Mouse (Mus musculus): Measurements from ENCODE around the gene D930007J09Rik. TPM values are rescaled to one million over a fixed set of nuclear protein-coding genes. Genes with fewer than 3 reads are reported as not detected.

The D930007J09Rik gene
- total and polyA plus RNA-seq, 2 experiments from 2014 or later: not detected

DNA sequence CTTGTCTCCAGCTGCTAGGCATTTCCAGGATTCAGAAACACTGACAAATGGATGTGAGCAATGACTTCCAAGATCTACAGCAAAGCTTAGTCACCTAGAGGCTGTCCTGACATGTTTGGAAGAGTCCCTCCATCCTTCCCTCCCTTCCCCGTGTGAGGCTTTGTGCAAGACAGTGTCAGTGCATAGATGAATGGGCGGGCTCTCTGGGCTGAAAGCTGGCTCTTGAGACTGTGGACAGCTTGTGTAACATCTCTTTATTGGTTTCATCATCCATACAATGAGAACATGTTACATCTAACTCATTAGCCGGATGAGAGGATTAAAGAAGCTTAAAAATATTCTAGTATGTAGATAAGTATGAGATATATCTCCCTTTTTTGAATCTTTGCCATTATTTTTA, 30.1 kb upstream of the D930007J09Rik start:
- no peak for TF ChIP-seq EP300 (IDR thresholded peaks at IDR 0.05; ENCODE audit: low read depth)
- no peak for TF ChIP-seq CTCF (IDR thresholded peaks at IDR 0.05; ENCODE audit: low read depth)
- no peak for DNase-seq (ENCODE audit: low spot score)
- H3K9ac ChIP-seq (replicated peaks; ENCODE audit: low read depth, low read length): no peak overlapping the region
- H3K4me2 ChIP-seq (ENCODE audit: low read depth, low read length): no peak overlapping the region
- no peaks in the 10 kb centered on the region for H3K9me3 ChIP-seq (replicated peaks; ENCODE audit: control insufficient read depth, low read length)
- no peaks in the 10 kb centered on the region for H3K27me3 ChIP-seq (ENCODE audit: control insufficient read depth, insufficient read depth, low read length)
- H3K4me1 ChIP-seq (ENCODE audit: control insufficient read depth, insufficient read depth): peaks cover 5% of the 10 kb centered on the region; the same call in 1 of the 2 replicates
- no peak overlapping the region for H3K27ac ChIP-seq (ENCODE audit: low read depth)
- H3K4me3 ChIP-seq (ENCODE audit: low read depth, low read length): no peak overlapping the region
- no peak for ATAC-seq (ENCODE audit: insufficient read depth, low read depth)
- H3K36me3 ChIP-seq (replicated peaks; ENCODE audit: control insufficient read depth, insufficient read depth, low read length): no peaks in the 10 kb centered on the region
- WGBS: 67% methylated on average over 3 of the region's 3 CpGs

DNA sequence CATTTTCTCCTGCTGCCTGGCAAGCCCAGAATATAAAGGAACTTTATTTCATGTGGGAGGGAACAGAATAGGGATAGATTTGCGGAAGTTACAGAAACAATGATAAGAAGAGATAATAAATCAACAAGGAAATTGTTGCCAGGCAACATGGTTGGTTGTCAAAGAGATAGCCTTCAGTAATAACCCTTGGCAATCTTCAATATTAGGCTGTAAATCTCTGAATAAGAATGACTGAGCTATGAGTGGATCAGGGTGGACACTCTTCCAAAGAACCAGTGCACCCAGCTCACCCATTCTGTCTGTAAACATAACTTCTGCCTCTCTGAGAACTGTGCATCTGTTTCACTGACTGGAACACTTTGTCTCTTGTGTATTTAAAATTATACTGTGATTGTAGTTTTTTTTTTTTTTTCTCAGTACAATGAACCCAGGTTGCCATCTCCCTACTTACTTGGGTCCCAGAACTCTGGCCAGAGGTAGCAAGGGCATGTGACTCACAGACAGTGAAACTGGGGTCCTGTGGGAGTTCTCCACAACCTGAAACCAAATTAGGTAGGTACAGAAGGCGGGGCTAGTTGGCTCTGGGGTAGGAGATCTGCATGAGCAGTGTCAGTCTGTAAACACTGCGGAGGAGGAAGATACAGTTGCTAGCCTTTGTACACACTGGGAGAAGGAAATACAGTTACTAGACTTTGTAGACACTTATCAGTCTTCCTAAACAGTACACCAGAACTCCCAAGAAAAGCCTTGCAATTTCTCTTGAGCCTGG, 29.0 kb upstream of the D930007J09Rik start:
- Histone ChIP-seq H3K27ac (ENCODE audit: low read depth) (no peak overlapping the region), H3K4me3 (ENCODE audit: low read depth, low read length) (no peak overlapping the region), H3K4me1 (ENCODE audit: control insufficient read depth, insufficient read depth) (peaks cover 5% of the 10 kb centered on the region; the same call in 1 of the 2 replicates), H3K36me3 (replicated peaks; ENCODE audit: control insufficient read depth, insufficient read depth, low read length) (no peaks in the 10 kb centered on the region), H3K4me2 (ENCODE audit: low read depth, low read length) (no peak overlapping the region), H3K9me3 (replicated peaks; ENCODE audit: control insufficient read depth, low read length) (no peaks in the 10 kb centered on the region), H3K27me3 (ENCODE audit: control insufficient read depth, insufficient read depth, low read length) (no peaks in the 10 kb centered on the region), H3K9ac (replicated peaks; ENCODE audit: low read depth, low read length) (no peak overlapping the region)
- ATAC-seq (ENCODE audit: insufficient read depth, low read depth) (no peak), DNase-seq (ENCODE audit: low spot score) (no peak)
- WGBS: 61% methylated on average over 3 of the region's 3 CpGs
- no peak for TF ChIP-seq CTCF (IDR thresholded peaks at IDR 0.05; ENCODE audit: low read depth)
- no peak for TF ChIP-seq EP300 (IDR thresholded peaks at IDR 0.05; ENCODE audit: low read depth)

DNA sequence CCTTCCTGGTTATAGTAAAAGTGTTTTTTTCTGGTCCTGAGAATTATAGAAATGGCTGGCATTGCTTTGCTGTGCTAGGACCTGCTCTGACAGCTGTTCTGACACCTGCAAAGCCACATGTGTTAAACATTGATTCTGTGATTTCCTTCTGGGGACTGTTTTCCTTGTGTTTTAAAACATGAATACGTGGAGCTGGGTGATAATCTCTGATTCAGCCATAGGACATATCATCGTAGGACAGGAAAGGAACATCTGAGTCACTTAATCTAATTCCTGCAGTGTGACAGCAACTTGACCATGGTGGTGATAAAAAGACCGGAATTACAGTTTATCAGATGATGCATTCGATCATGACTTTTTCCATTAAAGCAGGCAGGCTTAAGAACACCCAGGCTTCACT, 26.2 kb upstream of the D930007J09Rik start:
- Histone ChIP-seq H3K4me1 (ENCODE audit: control insufficient read depth, insufficient read depth) (peaks cover 5% of the 10 kb centered on the region; the same call in 1 of the 2 replicates), H3K9me3 (replicated peaks; ENCODE audit: control insufficient read depth, low read length) (no peaks in the 10 kb centered on the region), H3K27me3 (ENCODE audit: control insufficient read depth, insufficient read depth, low read length) (no peaks in the 10 kb centered on the region), H3K36me3 (replicated peaks; ENCODE audit: control insufficient read depth, insufficient read depth, low read length) (no peaks in the 10 kb centered on the region), H3K4me3 (ENCODE audit: low read depth, low read length) (no peak overlapping the region), H3K27ac (ENCODE audit: low read depth) (no peak overlapping the region), H3K4me2 (ENCODE audit: low read depth, low read length) (no peak overlapping the region), H3K9ac (replicated peaks; ENCODE audit: low read depth, low read length) (no peak overlapping the region)
- WGBS: 55% methylated on average over 4 of the region's 4 CpGs
- no peak for DNase-seq (ENCODE audit: low spot score)
- TF ChIP-seq EP300 (IDR thresholded peaks at IDR 0.05; ENCODE audit: low read depth) (no peak), CTCF (IDR thresholded peaks at IDR 0.05; ENCODE audit: low read depth) (no peak)
- no peak for ATAC-seq (ENCODE audit: insufficient read depth, low read depth)

DNA sequence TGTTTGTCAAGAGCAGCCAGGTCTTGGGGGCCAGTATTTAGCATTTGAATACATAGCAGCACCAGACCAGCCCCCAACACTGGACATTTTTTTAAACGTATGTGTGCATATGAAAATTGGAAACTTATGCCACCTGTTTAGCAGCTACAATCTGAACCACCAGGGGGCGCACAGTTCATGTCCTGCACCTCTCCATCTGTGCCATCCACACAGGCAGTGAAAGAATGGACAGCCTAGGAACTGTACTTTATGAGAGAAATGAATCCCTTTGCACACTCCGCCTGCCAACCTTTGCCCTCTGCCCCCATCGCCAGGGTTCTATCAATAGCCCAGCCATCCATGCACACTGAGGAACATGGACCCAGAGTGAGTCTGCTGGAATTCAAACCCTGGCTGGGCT, 25.3 kb upstream of the D930007J09Rik start:
- Histone ChIP-seq H3K4me3 (ENCODE audit: low read depth, low read length) (no peak overlapping the region), H3K36me3 (replicated peaks; ENCODE audit: control insufficient read depth, insufficient read depth, low read length) (peaks cover 4% of the 10 kb centered on the region; the same call in 1 of the 2 replicates), H3K27ac (ENCODE audit: low read depth) (no peak overlapping the region), H3K9ac (replicated peaks; ENCODE audit: low read depth, low read length) (no peak overlapping the region), H3K4me2 (ENCODE audit: low read depth, low read length) (no peak overlapping the region), H3K9me3 (replicated peaks; ENCODE audit: control insufficient read depth, low read length) (no peaks in the 10 kb centered on the region), H3K27me3 (ENCODE audit: control insufficient read depth, insufficient read depth, low read length) (no peaks in the 10 kb centered on the region), H3K4me1 (ENCODE audit: control insufficient read depth, insufficient read depth) (peaks cover 5% of the 10 kb centered on the region; the same call in 1 of the 2 replicates)
- no peak for TF ChIP-seq EP300 (IDR thresholded peaks at IDR 0.05; ENCODE audit: low read depth)
- TF ChIP-seq CTCF (IDR thresholded peaks at IDR 0.05; ENCODE audit: low read depth): peak; percentile 58
- ATAC-seq (ENCODE audit: insufficient read depth, low read depth) (peak; percentile 58; the same call in 1 of the 2 replicates), DNase-seq (ENCODE audit: low spot score) (peak; percentile 20)
- WGBS: 63% methylated on average over 4 of the region's 4 CpGs

DNA sequence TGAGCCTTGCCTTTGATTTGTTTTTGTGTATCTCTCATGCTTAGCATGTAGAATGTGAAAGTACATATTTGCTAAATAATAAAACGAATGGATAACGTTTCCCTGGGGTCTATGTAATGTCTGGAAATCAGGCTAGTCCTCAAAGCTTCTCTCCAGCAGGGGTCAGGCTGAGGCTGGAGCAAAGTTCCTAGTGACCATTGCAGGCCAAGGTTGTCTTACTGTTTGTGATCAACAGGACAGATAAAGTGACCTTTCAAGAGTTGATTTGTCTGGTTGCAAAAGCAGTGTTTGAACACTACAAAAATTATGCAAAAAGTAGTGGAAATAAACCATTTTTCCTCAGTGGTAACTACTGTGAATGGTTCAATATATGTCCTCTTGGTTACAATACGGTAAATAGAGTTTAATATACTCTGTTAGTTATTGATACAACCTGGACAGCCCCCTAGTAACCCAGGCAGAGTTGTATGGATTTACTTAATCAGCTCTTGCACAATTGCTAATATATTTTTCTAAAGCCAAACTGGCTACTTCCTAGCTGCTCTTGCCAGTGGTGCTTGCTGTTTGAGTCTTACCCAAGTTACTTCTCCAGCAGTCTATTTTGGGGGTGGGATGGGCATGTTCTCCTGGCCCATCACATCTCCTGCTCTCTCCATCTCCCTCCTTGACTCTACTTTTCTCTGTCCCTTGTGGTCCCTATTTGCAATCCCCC, 24.6 kb upstream of the D930007J09Rik start:
- Histone ChIP-seq H3K4me1 (ENCODE audit: control insufficient read depth, insufficient read depth) (peaks cover 4% of the 10 kb centered on the region; the same call in 1 of the 2 replicates), H3K36me3 (replicated peaks; ENCODE audit: control insufficient read depth, insufficient read depth, low read length) (peaks cover 10% of the 10 kb centered on the region; the same call in 1 of the 2 replicates), H3K9me3 (replicated peaks; ENCODE audit: control insufficient read depth, low read length) (no peaks in the 10 kb centered on the region), H3K27me3 (ENCODE audit: control insufficient read depth, insufficient read depth, low read length) (no peaks in the 10 kb centered on the region), H3K9ac (replicated peaks; ENCODE audit: low read depth, low read length) (no peak overlapping the region), H3K4me3 (ENCODE audit: low read depth, low read length) (no peak overlapping the region), H3K27ac (ENCODE audit: low read depth) (no peak overlapping the region), H3K4me2 (ENCODE audit: low read depth, low read length) (no peak overlapping the region)
- DNase-seq (ENCODE audit: low spot score): no peak
- TF ChIP-seq EP300 (IDR thresholded peaks at IDR 0.05; ENCODE audit: low read depth) (no peak), CTCF (IDR thresholded peaks at IDR 0.05; ENCODE audit: low read depth) (no peak; the same call in 1 of the 2 replicates)
- ATAC-seq (ENCODE audit: insufficient read depth, low read depth): no peak
- 72% methylated on average over 3 of the region's 3 CpGs for WGBS

Data from heart, postnatal 0 days (tissue).